Mouse (Mus musculus): ENCODE measurements around the gene Ces1e. TPM values are rescaled to one million over a fixed set of nuclear protein-coding genes. Genes with fewer than 3 reads are reported as not detected.

The Ces1e gene
- total RNA-seq (2014; rRNA removed) (135 and 161 TPM in 2 replicates), polyA plus RNA-seq (2012; rRNA removed) (80.8 and 82.7 TPM in 2 replicates)

- H3K36me3 ChIP-seq (ENCODE audit: control insufficient read depth, insufficient read depth, low read length) = no peaks in the 10 kb centered on the region
- H3K4me1 ChIP-seq (ENCODE audit: control insufficient read depth, insufficient read depth, low read length) = peaks cover 30% of the 10 kb centered on the region
- no peaks in the 10 kb centered on the region for H3K27me3 ChIP-seq (ENCODE audit: control insufficient read depth, insufficient read depth, low read length)
- TF ChIP-seq CTCF (IDR thresholded peaks at IDR 0.05; ENCODE audit: low read depth, low read length) (no peak), POLR2A (IDR thresholded peaks at IDR 0.05; ENCODE audit: extremely low read depth, insufficient read depth, low read length) (no peak)
- H3K79me2 ChIP-seq (ENCODE audit: control insufficient read depth, insufficient read depth, low read length) = peaks cover 6% of the 10 kb centered on the region; the same call in 1 of the 2 replicates
- peak within 1 kb of the TSS; percentile 92 for H3K9ac ChIP-seq (ENCODE audit: low read depth, low read length)
- peak within 1 kb of the TSS; percentile 100 for H3K27ac ChIP-seq (replicated peaks; ENCODE audit: insufficient read depth, low read depth, low read length)
- peak within 1 kb of the TSS; percentile 51 for H3K4me3 ChIP-seq (ENCODE audit: insufficient read depth, low read depth, low read length)
- DNase-seq (ENCODE audit: extremely low read depth, low read depth, low spot score) = peak; percentile 95
Observed at GRCm38 (mm10) chr8:93229446-93229845, at the start of gene Ces1e. Ces1e (minus strand) TSS chr8:93229619.

- WGBS = 22% methylated on average over 4 of the region's 4 CpGs
- H3K27me3 ChIP-seq (ENCODE audit: control insufficient read depth, insufficient read depth, low read length) = no peaks in the 10 kb centered on the region
- peak; percentile 89 for DNase-seq (ENCODE audit: extremely low read depth, low read depth, low spot score)
- 0 out of 2 replicates have a peak, but pooled peaks cover 3% of the 10 kb centered on the region for H3K79me2 ChIP-seq (ENCODE audit: control insufficient read depth, insufficient read depth, low read length)
- H3K9ac ChIP-seq (ENCODE audit: low read depth, low read length) = peak overlapping the region; percentile 77
- peak overlapping the region; percentile 61 for H3K4me3 ChIP-seq (ENCODE audit: insufficient read depth, low read depth, low read length)
- H3K27ac ChIP-seq (replicated peaks; ENCODE audit: insufficient read depth, low read depth, low read length) = peak overlapping the region; percentile 82
- peaks cover 35% of the 10 kb centered on the region for H3K4me1 ChIP-seq (ENCODE audit: control insufficient read depth, insufficient read depth, low read length)
- peaks cover 28% of the 10 kb centered on the region for H3K36me3 ChIP-seq (ENCODE audit: control insufficient read depth, insufficient read depth, low read length)
- TF ChIP-seq POLR2A (IDR thresholded peaks at IDR 0.05; ENCODE audit: extremely low read depth, insufficient read depth, low read length) (no peak), CTCF (IDR thresholded peaks at IDR 0.05; ENCODE audit: low read depth, low read length) (no peak)
Observed at GRCm38 (mm10) chr8:93278176-93278805, 48.9 kb upstream of the Ces1e start.

- H3K27me3 ChIP-seq (ENCODE audit: control insufficient read depth, insufficient read depth, low read length) = no peaks in the 10 kb centered on the region
- no peak overlapping the region for H3K9ac ChIP-seq (ENCODE audit: low read depth, low read length)
- H3K4me3 ChIP-seq (ENCODE audit: insufficient read depth, low read depth, low read length) = no peak overlapping the region
- peak; percentile 85 for DNase-seq (ENCODE audit: extremely low read depth, low read depth, low spot score)
- 23% methylated on average over 4 of the region's 4 CpGs for WGBS
- H3K36me3 ChIP-seq (ENCODE audit: control insufficient read depth, insufficient read depth, low read length) = peaks cover 60% of the 10 kb centered on the region
- H3K79me2 ChIP-seq (ENCODE audit: control insufficient read depth, insufficient read depth, low read length) = peaks cover 5% of the 10 kb centered on the region; the same call in 1 of the 2 replicates
- peaks cover 37% of the 10 kb centered on the region for H3K4me1 ChIP-seq (ENCODE audit: control insufficient read depth, insufficient read depth, low read length)
- no peak for TF ChIP-seq CTCF (IDR thresholded peaks at IDR 0.05; ENCODE audit: low read depth, low read length)
- TF ChIP-seq POLR2A (IDR thresholded peaks at IDR 0.05; ENCODE audit: extremely low read depth, insufficient read depth, low read length) = no peak
- H3K27ac ChIP-seq (replicated peaks; ENCODE audit: insufficient read depth, low read depth, low read length) = peak overlapping the region; percentile 83
Observed at GRCm38 (mm10) chr8:93274609-93275008, 45.2 kb upstream of the Ces1e start.

- DNase-seq (ENCODE audit: extremely low read depth, low read depth, low spot score) = peak; percentile 80
- Histone ChIP-seq H3K36me3 (ENCODE audit: control insufficient read depth, insufficient read depth, low read length) (peaks cover 69% of the 10 kb centered on the region), H3K4me1 (ENCODE audit: control insufficient read depth, insufficient read depth, low read length) (peaks cover 37% of the 10 kb centered on the region), H3K4me3 (ENCODE audit: insufficient read depth, low read depth, low read length) (no peak overlapping the region), H3K27me3 (ENCODE audit: control insufficient read depth, insufficient read depth, low read length) (no peaks in the 10 kb centered on the region), H3K27ac (replicated peaks; ENCODE audit: insufficient read depth, low read depth, low read length) (peak overlapping the region; percentile 83), H3K79me2 (ENCODE audit: control insufficient read depth, insufficient read depth, low read length) (peaks cover 2% of the 10 kb centered on the region; the same call in 1 of the 2 replicates), H3K9ac (ENCODE audit: low read depth, low read length) (peak overlapping the region; percentile 35)
- 37% methylated on average over 3 of the region's 3 CpGs for WGBS
- no peak for TF ChIP-seq CTCF (IDR thresholded peaks at IDR 0.05; ENCODE audit: low read depth, low read length)
- no peak for TF ChIP-seq POLR2A (IDR thresholded peaks at IDR 0.05; ENCODE audit: extremely low read depth, insufficient read depth, low read length)
Observed at GRCm38 (mm10) chr8:93273321-93273720, 43.9 kb upstream of the Ces1e start.

- DNase-seq (ENCODE audit: extremely low read depth, low read depth, low spot score) = peak; percentile 89
- no peak overlapping the region for H3K4me3 ChIP-seq (ENCODE audit: insufficient read depth, low read depth, low read length)
- H3K9ac ChIP-seq (ENCODE audit: low read depth, low read length) = peak overlapping the region; percentile 35
- H3K4me1 ChIP-seq (ENCODE audit: control insufficient read depth, insufficient read depth, low read length) = peaks cover 37% of the 10 kb centered on the region
- peak overlapping the region; percentile 83 for H3K27ac ChIP-seq (replicated peaks; ENCODE audit: insufficient read depth, low read depth, low read length)
- WGBS = 17% methylated on average over 4 of the region's 4 CpGs
- no peaks in the 10 kb centered on the region for H3K27me3 ChIP-seq (ENCODE audit: control insufficient read depth, insufficient read depth, low read length)
- peaks cover 2% of the 10 kb centered on the region; the same call in 1 of the 2 replicates for H3K79me2 ChIP-seq (ENCODE audit: control insufficient read depth, insufficient read depth, low read length)
- TF ChIP-seq CTCF (IDR thresholded peaks at IDR 0.05; ENCODE audit: low read depth, low read length) = no peak
- TF ChIP-seq POLR2A (IDR thresholded peaks at IDR 0.05; ENCODE audit: extremely low read depth, insufficient read depth, low read length) = no peak
- H3K36me3 ChIP-seq (ENCODE audit: control insufficient read depth, insufficient read depth, low read length) = peaks cover 75% of the 10 kb centered on the region
Observed at GRCm38 (mm10) chr8:93272686-93273085, 43.3 kb upstream of the Ces1e start.

GRCm38 (mm10) chr8:93261436-93261835 is 32.0 kb upstream of the Ces1e start:
- Histone ChIP-seq H3K4me3 (ENCODE audit: insufficient read depth, low read depth, low read length) (no peak overlapping the region), H3K36me3 (ENCODE audit: control insufficient read depth, insufficient read depth, low read length) (peaks cover 83% of the 10 kb centered on the region), H3K9ac (ENCODE audit: low read depth, low read length) (no peak overlapping the region; the same call in 1 of the 2 replicates), H3K79me2 (ENCODE audit: control insufficient read depth, insufficient read depth, low read length) (no peaks in the 10 kb centered on the region), H3K4me1 (ENCODE audit: control insufficient read depth, insufficient read depth, low read length) (peaks cover 32% of the 10 kb centered on the region), H3K27ac (replicated peaks; ENCODE audit: insufficient read depth, low read depth, low read length) (peak overlapping the region; percentile 88), H3K27me3 (ENCODE audit: control insufficient read depth, insufficient read depth, low read length) (no peaks in the 10 kb centered on the region)
- 19% methylated on average over 2 of the region's 2 CpGs for WGBS
- no peak for TF ChIP-seq POLR2A (IDR thresholded peaks at IDR 0.05; ENCODE audit: extremely low read depth, insufficient read depth, low read length)
- no peak for TF ChIP-seq CTCF (IDR thresholded peaks at IDR 0.05; ENCODE audit: low read depth, low read length)
- DNase-seq (ENCODE audit: extremely low read depth, low read depth, low spot score) = peak; percentile 65
